Mouse (Mus musculus): ENCODE measurements around the gene Cyp2c23. TPM values are rescaled to one million over a fixed set of nuclear protein-coding genes. Genes with fewer than 3 reads are reported as not detected.

Gene Cyp2c23
- polyA plus RNA-seq, 1 experiment from 2014 or later: not detected

DNA sequence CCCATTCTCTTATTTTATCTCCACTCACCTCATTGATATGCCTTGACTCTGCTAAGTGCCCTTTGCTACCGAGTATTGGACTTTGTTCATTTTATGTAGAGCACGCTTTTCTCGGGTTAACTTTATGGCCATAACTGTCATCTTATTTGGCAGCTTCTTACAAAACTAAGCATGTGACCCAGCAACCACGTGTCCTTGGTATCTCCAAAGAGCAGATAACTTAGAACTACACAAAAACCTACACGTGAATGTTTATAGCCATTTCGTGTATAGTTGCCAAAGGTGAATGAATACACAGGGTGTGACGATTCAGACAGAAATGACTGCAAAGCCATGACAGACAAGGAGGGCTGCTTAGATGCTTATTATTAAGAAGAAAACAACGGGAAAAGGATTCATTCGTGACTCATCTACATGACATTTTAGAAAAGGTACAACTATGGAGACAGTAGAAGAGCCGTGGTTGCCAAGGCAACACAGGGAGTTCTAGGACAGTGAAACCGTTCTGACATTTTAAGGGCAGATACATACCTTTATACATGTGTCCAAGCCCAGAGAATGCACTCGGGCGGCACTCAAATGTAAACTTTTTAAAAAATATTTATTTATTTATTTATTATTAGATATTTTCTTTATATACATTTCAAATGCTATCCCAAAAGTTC, 4.0 kb downstream of the Cyp2c23 start:
- ATAC-seq (ENCODE audit: insufficient number of reproducible peaks, insufficient read depth, low FRiP score, low read depth): no peak
- H3K9me3 ChIP-seq (ENCODE audit: control insufficient read depth, low read length): no peaks in the 10 kb centered on the region
- 81% methylated on average over 13 of the region's 13 CpGs for WGBS
- H3K4me3 ChIP-seq (ENCODE audit: control insufficient read depth in 1 of 2, insufficient read depth in 1 of 2, low read depth in 1 of 2, low read length in 2 of 2): no peak overlapping the region
- H3K27me3 ChIP-seq (ENCODE audit: control insufficient read depth, insufficient read depth, low read length): no peaks in the 10 kb centered on the region
- H3K4me2 ChIP-seq (ENCODE audit: low read length): no peak overlapping the region
- H3K36me3 ChIP-seq (ENCODE audit: control insufficient read depth, insufficient read depth, low read length): no peaks in the 10 kb centered on the region
- no peaks in the 10 kb centered on the region; a peak in 1 of 4 replicates for H3K4me1 ChIP-seq (ENCODE audit: control insufficient read depth in 2 of 2, insufficient read depth in 2 of 2, low read length in 2 of 2)
- H3K9ac ChIP-seq (ENCODE audit: low read length): no peak overlapping the region
- H3K27ac ChIP-seq (replicated peaks in 1 of 2; ENCODE audit: control insufficient read depth in 1 of 2, insufficient read depth in 1 of 2, low read depth in 2 of 2, low read length in 2 of 2): no peak overlapping the region

- Histone ChIP-seq H3K36me3 (ENCODE audit: control insufficient read depth, insufficient read depth, low read length) (no peaks in the 10 kb centered on the region), H3K27me3 (ENCODE audit: control insufficient read depth, insufficient read depth, low read length) (no peaks in the 10 kb centered on the region), H3K4me3 (ENCODE audit: control insufficient read depth in 1 of 2, insufficient read depth in 1 of 2, low read depth in 1 of 2, low read length in 2 of 2) (no peak overlapping the region), H3K4me1 (ENCODE audit: control insufficient read depth in 2 of 2, insufficient read depth in 2 of 2, low read length in 2 of 2) (no peaks in the 10 kb centered on the region; a peak in 1 of 4 replicates), H3K4me2 (ENCODE audit: low read length) (no peak overlapping the region), H3K27ac (replicated peaks in 1 of 2; ENCODE audit: control insufficient read depth in 1 of 2, insufficient read depth in 1 of 2, low read depth in 2 of 2, low read length in 2 of 2) (no peak overlapping the region), H3K9me3 (ENCODE audit: control insufficient read depth, low read length) (no peaks in the 10 kb centered on the region), H3K9ac (ENCODE audit: low read length) (no peak overlapping the region)
- no peak for ATAC-seq (ENCODE audit: insufficient number of reproducible peaks, insufficient read depth, low FRiP score, low read depth)
- WGBS: 60% methylated on average over 5 of the region's 5 CpGs
Observed at GRCm38 (mm10) chr19:44023066-44023465, 5.9 kb downstream of the Cyp2c23 start.

GRCm38 (mm10) chr19:44021502-44021901, 7.5 kb downstream of the Cyp2c23 start:
- ATAC-seq (ENCODE audit: insufficient number of reproducible peaks, insufficient read depth, low FRiP score, low read depth): no peak
- Histone ChIP-seq H3K4me1 (ENCODE audit: control insufficient read depth in 2 of 2, insufficient read depth in 2 of 2, low read length in 2 of 2) (no peaks in the 10 kb centered on the region), H3K9ac (ENCODE audit: low read length) (no peak overlapping the region), H3K27ac (replicated peaks in 1 of 2; ENCODE audit: control insufficient read depth in 1 of 2, insufficient read depth in 1 of 2, low read depth in 2 of 2, low read length in 2 of 2) (no peak overlapping the region), H3K27me3 (ENCODE audit: control insufficient read depth, insufficient read depth, low read length) (no peaks in the 10 kb centered on the region), H3K4me3 (ENCODE audit: control insufficient read depth in 1 of 2, insufficient read depth in 1 of 2, low read depth in 1 of 2, low read length in 2 of 2) (no peak overlapping the region), H3K4me2 (ENCODE audit: low read length) (no peak overlapping the region), H3K36me3 (ENCODE audit: control insufficient read depth, insufficient read depth, low read length) (no peaks in the 10 kb centered on the region), H3K9me3 (ENCODE audit: control insufficient read depth, low read length) (no peaks in the 10 kb centered on the region)
- 78% methylated on average over 4 of the region's 4 CpGs for WGBS

- Histone ChIP-seq H3K9me3 (ENCODE audit: control insufficient read depth, low read length) (no peaks in the 10 kb centered on the region), H3K4me2 (ENCODE audit: low read length) (no peak overlapping the region), H3K4me3 (ENCODE audit: control insufficient read depth in 1 of 2, insufficient read depth in 1 of 2, low read depth in 1 of 2, low read length in 2 of 2) (no peak overlapping the region), H3K27me3 (ENCODE audit: control insufficient read depth, insufficient read depth, low read length) (no peaks in the 10 kb centered on the region), H3K27ac (replicated peaks in 1 of 2; ENCODE audit: control insufficient read depth in 1 of 2, insufficient read depth in 1 of 2, low read depth in 2 of 2, low read length in 2 of 2) (no peak overlapping the region), H3K36me3 (ENCODE audit: control insufficient read depth, insufficient read depth, low read length) (no peaks in the 10 kb centered on the region), H3K4me1 (ENCODE audit: control insufficient read depth in 2 of 2, insufficient read depth in 2 of 2, low read length in 2 of 2) (no peaks in the 10 kb centered on the region), H3K9ac (ENCODE audit: low read length) (no peak overlapping the region)
- WGBS: 53% methylated on average over 7 of the region's 7 CpGs
- no peak for ATAC-seq (ENCODE audit: insufficient number of reproducible peaks, insufficient read depth, low FRiP score, low read depth)
Observed at GRCm38 (mm10) chr19:44019739-44020138, 9.3 kb downstream of the Cyp2c23 start.

- Histone ChIP-seq H3K27ac (replicated peaks in 1 of 2; ENCODE audit: control insufficient read depth in 1 of 2, insufficient read depth in 1 of 2, low read depth in 2 of 2, low read length in 2 of 2) (no peak overlapping the region), H3K4me3 (ENCODE audit: control insufficient read depth in 1 of 2, insufficient read depth in 1 of 2, low read depth in 1 of 2, low read length in 2 of 2) (no peak overlapping the region), H3K9ac (ENCODE audit: low read length) (no peak overlapping the region), H3K4me2 (ENCODE audit: low read length) (no peak overlapping the region), H3K4me1 (ENCODE audit: control insufficient read depth in 2 of 2, insufficient read depth in 2 of 2, low read length in 2 of 2) (no peaks in the 10 kb centered on the region), H3K27me3 (ENCODE audit: control insufficient read depth, insufficient read depth, low read length) (no peaks in the 10 kb centered on the region), H3K9me3 (ENCODE audit: control insufficient read depth, low read length) (no peaks in the 10 kb centered on the region), H3K36me3 (ENCODE audit: control insufficient read depth, insufficient read depth, low read length) (no peaks in the 10 kb centered on the region)
- no peak for ATAC-seq (ENCODE audit: insufficient number of reproducible peaks, insufficient read depth, low FRiP score, low read depth)
- 45% methylated on average over 6 of the region's 6 CpGs for WGBS
Observed at GRCm38 (mm10) chr19:44013862-44014261, 15.1 kb downstream of the Cyp2c23 start.

- H3K27ac ChIP-seq (replicated peaks in 1 of 2; ENCODE audit: control insufficient read depth in 1 of 2, insufficient read depth in 1 of 2, low read depth in 2 of 2, low read length in 2 of 2): no peak overlapping the region
- ATAC-seq (ENCODE audit: insufficient number of reproducible peaks, insufficient read depth, low FRiP score, low read depth): no peak
Observed at GRCm38 (mm10) chr19:44008784-44009183, 20.2 kb downstream of the Cyp2c23 start.

GRCm38 (mm10) chr19:44007186-44007585, 21.8 kb downstream of the Cyp2c23 start:
- Histone ChIP-seq H3K9me3 (ENCODE audit: control insufficient read depth, low read length) (no peaks in the 10 kb centered on the region), H3K27ac (replicated peaks in 1 of 2; ENCODE audit: control insufficient read depth in 1 of 2, insufficient read depth in 1 of 2, low read depth in 2 of 2, low read length in 2 of 2) (no peak overlapping the region), H3K4me3 (ENCODE audit: control insufficient read depth in 1 of 2, insufficient read depth in 1 of 2, low read depth in 1 of 2, low read length in 2 of 2) (no peak overlapping the region), H3K36me3 (ENCODE audit: control insufficient read depth, insufficient read depth, low read length) (no peaks in the 10 kb centered on the region), H3K9ac (ENCODE audit: low read length) (no peak overlapping the region), H3K27me3 (ENCODE audit: control insufficient read depth, insufficient read depth, low read length) (no peaks in the 10 kb centered on the region), H3K4me2 (ENCODE audit: low read length) (no peak overlapping the region), H3K4me1 (ENCODE audit: control insufficient read depth in 2 of 2, insufficient read depth in 2 of 2, low read length in 2 of 2) (no peaks in the 10 kb centered on the region)
- 60% methylated on average over 12 of the region's 12 CpGs for WGBS
- ATAC-seq (ENCODE audit: insufficient number of reproducible peaks, insufficient read depth, low FRiP score, low read depth): no peak

More at GRCm38 (mm10) chr19:44008784-44009183, 20.2 kb downstream of the Cyp2c23 start:
- Histone ChIP-seq H3K27me3 (ENCODE audit: control insufficient read depth, insufficient read depth, low read length) (no peaks in the 10 kb centered on the region), H3K4me3 (ENCODE audit: control insufficient read depth in 1 of 2, insufficient read depth in 1 of 2, low read depth in 1 of 2, low read length in 2 of 2) (no peak overlapping the region), H3K9ac (ENCODE audit: low read length) (no peak overlapping the region), H3K9me3 (ENCODE audit: control insufficient read depth, low read length) (no peaks in the 10 kb centered on the region), H3K4me2 (ENCODE audit: low read length) (no peak overlapping the region), H3K36me3 (ENCODE audit: control insufficient read depth, insufficient read depth, low read length) (no peaks in the 10 kb centered on the region), H3K4me1 (ENCODE audit: control insufficient read depth in 2 of 2, insufficient read depth in 2 of 2, low read length in 2 of 2) (no peaks in the 10 kb centered on the region)
- WGBS: 74% methylated on average over 15 of the region's 15 CpGs

DNA sequence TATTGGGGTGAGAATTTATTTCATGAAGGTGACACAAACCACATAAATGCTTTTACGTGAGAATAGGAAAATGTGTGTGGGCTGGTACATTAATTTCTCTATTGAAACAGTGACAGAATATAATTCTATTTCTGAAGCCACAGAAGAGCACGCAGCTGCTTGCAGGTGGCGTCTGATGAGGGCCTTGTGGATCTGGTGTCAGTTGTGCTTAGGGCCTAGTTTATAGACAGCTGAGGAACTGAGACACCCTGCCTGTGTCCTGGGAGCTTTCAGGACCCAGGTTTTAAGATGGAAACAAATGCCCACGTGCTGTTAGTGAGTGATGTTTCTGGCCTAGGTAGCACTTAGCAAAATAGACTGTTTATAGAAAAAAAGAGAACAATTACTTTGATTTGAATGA, 24.0 kb downstream of the Cyp2c23 start:
- 79% methylated on average over 4 of the region's 4 CpGs for WGBS
- no peak overlapping the region for H3K27ac ChIP-seq (replicated peaks in 1 of 2; ENCODE audit: control insufficient read depth in 1 of 2, insufficient read depth in 1 of 2, low read depth in 2 of 2, low read length in 2 of 2)
- no peak overlapping the region for H3K9ac ChIP-seq (ENCODE audit: low read length)
- H3K36me3 ChIP-seq (ENCODE audit: control insufficient read depth, insufficient read depth, low read length): no peaks in the 10 kb centered on the region
- H3K4me1 ChIP-seq (ENCODE audit: control insufficient read depth in 2 of 2, insufficient read depth in 2 of 2, low read length in 2 of 2): no peaks in the 10 kb centered on the region
- no peak overlapping the region for H3K4me2 ChIP-seq (ENCODE audit: low read length)
- peaks cover 4% of the 10 kb centered on the region; the same call in 1 of the 2 replicates for H3K27me3 ChIP-seq (ENCODE audit: control insufficient read depth, insufficient read depth, low read length)
- H3K9me3 ChIP-seq (ENCODE audit: control insufficient read depth, low read length): no peaks in the 10 kb centered on the region
- H3K4me3 ChIP-seq (ENCODE audit: control insufficient read depth in 1 of 2, insufficient read depth in 1 of 2, low read depth in 1 of 2, low read length in 2 of 2): no peak overlapping the region
- ATAC-seq (ENCODE audit: insufficient number of reproducible peaks, insufficient read depth, low FRiP score, low read depth): no peak
